In the genomic region with DNA sequence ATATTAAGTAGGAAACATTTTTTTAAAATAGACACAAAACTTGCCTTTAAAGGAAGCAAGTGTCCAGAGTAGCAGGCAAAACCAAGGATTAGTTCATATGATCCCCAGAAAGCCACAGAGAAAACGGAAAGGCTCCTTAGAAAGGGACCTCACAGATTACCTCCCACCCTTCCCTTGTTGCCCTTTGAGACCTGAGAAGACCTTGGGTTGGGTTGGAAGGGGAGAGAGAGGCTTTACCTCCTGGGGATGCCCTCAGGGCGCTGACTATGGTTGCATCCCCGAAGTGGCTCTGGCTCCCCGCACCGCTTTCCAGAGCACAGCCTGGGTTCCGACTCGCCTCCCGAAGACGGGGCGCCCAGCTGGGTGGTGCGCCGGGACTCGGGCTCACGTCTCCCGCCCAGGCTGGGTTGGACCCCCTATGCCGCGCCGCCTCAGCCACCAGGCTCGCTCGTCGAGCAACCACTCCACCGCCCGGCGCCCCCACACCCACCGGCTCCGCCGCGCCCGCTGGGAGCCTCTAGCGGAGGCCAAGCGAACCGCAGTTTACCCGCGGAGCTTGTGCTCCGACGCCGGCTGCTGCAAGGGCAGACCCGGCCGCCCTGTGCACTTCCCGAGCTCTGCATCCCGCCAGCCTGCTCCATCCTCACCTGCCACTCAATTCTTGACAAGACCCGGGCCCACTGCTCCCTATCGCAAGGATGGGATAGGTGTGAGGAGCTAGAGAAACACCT, we compare ENCODE assay signal across 9 mouse cellular contexts. TPM values are rescaled to one million over a fixed set of nuclear protein-coding genes. Genes with fewer than 3 reads are reported as not detected.
A peak's percentile ranks its signal among the peaks of the same experiment; 100 is the strongest.
DNase-seq lines count a peak whose midpoint lies in the region; ATAC-seq and TF ChIP-seq lines count a peak whose summit lies in the region.
"Had no signal": no experiment of that assay in that cellular context is flagged by ENCODE, and none has a peak within 500 bp of the region (broad histone marks: within the 10 kb centered on the region; RNA-seq: fewer than 3 reads in every experiment).

No protein-coding gene starts in this region.

- in situ Hi-C loops in ES-E14 (cut with MboI; ENCODE audit: low sequenced_read_pairs in 2 of 2, unreplicated experiment in 2 of 2), result no loop called here

- peak overlapping the region; percentile 14; the same call in 1 of the 2 replicates for H3K4me3 ChIP-seq in gastrocnemius, adult 2 months
- peak overlapping the region; percentile 65 to 73 for H3K4me3 ChIP-seq in ES-E14 (ENCODE audit: insufficient read depth in 1 of 2, low read depth in 1 of 2, low read length in 2 of 2, poor library complexity in 1 of 2, severe bottlenecking in 1 of 2)
- peak overlapping the region; percentile 53 for H3K4me3 ChIP-seq in embryonic facial prominence, embryonic 15.5 days (replicated peaks)
- H3K4me3 ChIP-seq in hindbrain, embryonic 11.5 days (ENCODE audit: low read depth, low read length), result peak overlapping the region; percentile 54
- H3K4me3 ChIP-seq in left cerebral cortex, adult 2 months, result peak overlapping the region; percentile 70
- H3K4me3 ChIP-seq in midbrain, embryonic 11.5 days (ENCODE audit: low read depth, low read length), result peak overlapping the region; percentile 53
- peak overlapping the region; percentile 57 for H3K4me3 ChIP-seq in stomach, embryonic 16.5 days (replicated peaks; ENCODE audit: low read length)

- peak; percentile 15 for DNase-seq in gastrocnemius, adult 2 months
- DNase-seq in gastrocnemius, adult 18-20 months (ENCODE audit: low spot score), result no peak
- peak; percentile 55 for DNase-seq in ES-E14 (ENCODE audit: low read depth, low spot score)
- DNase-seq in hindbrain, embryonic 11.5 days (ENCODE audit: low spot score), result peak; percentile 89
- DNase-seq in left cerebral cortex, adult 2 months (ENCODE audit: extremely low spot score in 1 of 2, low spot score in 2 of 2), result peak; percentile 84 to 90
- peak; percentile 97 for DNase-seq in midbrain, embryonic 11.5 days (ENCODE audit: low spot score, missing footprints)

- H3K27ac ChIP-seq in gastrocnemius, adult 2 months, result no peak overlapping the region
- no peak overlapping the region for H3K27ac ChIP-seq in ES-E14 (ENCODE audit: insufficient read depth, low read depth, low read length, poor library complexity, severe bottlenecking)
- no peak overlapping the region for H3K27ac ChIP-seq in embryonic facial prominence, embryonic 15.5 days (replicated peaks)
- no peak overlapping the region for H3K27ac ChIP-seq in hindbrain, embryonic 11.5 days (ENCODE audit: low read depth, low read length)
- H3K27ac ChIP-seq in left cerebral cortex, adult 2 months, result peak overlapping the region; percentile 89
- H3K27ac ChIP-seq in midbrain, embryonic 11.5 days (ENCODE audit: low read depth, low read length), result no peak overlapping the region
- no peak overlapping the region for H3K27ac ChIP-seq in stomach, embryonic 16.5 days (ENCODE audit: low read length)

- intact Hi-C loops in gastrocnemius, adult 2 months (cut with DNase I), result no loop called here
- intact Hi-C loops in left cerebral cortex, adult 2 months (cut with DNase I), result loop anchor here (10.0 kb wide), 1 partner anchor 1575 kb away; no protein-coding TSS in a partner anchor

- WGBS in embryonic facial prominence, embryonic 15.5 days, result under 1% methylated on average over 35 of the region's 43 CpGs
- 1% methylated on average over 42 of the region's 43 CpGs for WGBS in hindbrain, embryonic 11.5 days
- under 1% methylated on average over 40 of the region's 43 CpGs for WGBS in midbrain, embryonic 11.5 days
- WGBS in stomach, embryonic 16.5 days, result 1% methylated on average over 38 of the region's 43 CpGs

- H3K36me3 ChIP-seq in ES-E14 (ENCODE audit: control insufficient read depth, insufficient read depth, low read length, poor library complexity, severe bottlenecking), result no peaks in the 10 kb centered on the region
- no peaks in the 10 kb centered on the region for H3K36me3 ChIP-seq in embryonic facial prominence, embryonic 15.5 days
- H3K36me3 ChIP-seq in hindbrain, embryonic 11.5 days (ENCODE audit: control insufficient read depth, insufficient read depth, low read length), result no peaks in the 10 kb centered on the region
- H3K36me3 ChIP-seq in midbrain, embryonic 11.5 days (ENCODE audit: control insufficient read depth, insufficient read depth, low read length), result no peaks in the 10 kb centered on the region
- no peaks in the 10 kb centered on the region for H3K36me3 ChIP-seq in stomach, embryonic 16.5 days (ENCODE audit: control insufficient read depth, insufficient read depth, low read length)
- H3K36me3 ChIP-seq: G1E had no signal

- H3K9me3 ChIP-seq in ES-E14 (ENCODE audit: control insufficient read depth, insufficient read depth, low read depth, low read length), result no peaks in the 10 kb centered on the region
- no peaks in the 10 kb centered on the region for H3K9me3 ChIP-seq in embryonic facial prominence, embryonic 15.5 days (replicated peaks)
- no peaks in the 10 kb centered on the region for H3K9me3 ChIP-seq in hindbrain, embryonic 11.5 days (ENCODE audit: control insufficient read depth, low read length)
- H3K9me3 ChIP-seq in midbrain, embryonic 11.5 days (ENCODE audit: control insufficient read depth, low read length), result no peaks in the 10 kb centered on the region
- H3K9me3 ChIP-seq in stomach, embryonic 16.5 days (replicated peaks; ENCODE audit: control insufficient read depth, low read length), result no peaks in the 10 kb centered on the region

- H3K9ac ChIP-seq in ES-E14 (ENCODE audit: insufficient read depth, low read depth, low read length, poor library complexity, severe bottlenecking), result 0 out of 2 replicates have a peak overlapping the region, but pooled peaks have one; percentile 35
- no peak overlapping the region for H3K9ac ChIP-seq in embryonic facial prominence, embryonic 15.5 days
- no peak overlapping the region; the same call in 1 of the 2 replicates for H3K9ac ChIP-seq in hindbrain, embryonic 11.5 days (ENCODE audit: low read depth, low read length)
- H3K9ac ChIP-seq in midbrain, embryonic 11.5 days (ENCODE audit: low read length), result peak overlapping the region; percentile 42
- H3K9ac ChIP-seq in stomach, embryonic 16.5 days (ENCODE audit: low read length), result no peak overlapping the region; the same call in 1 of the 2 replicates

- peak; percentile 18; the same call in 1 of the 2 replicates for TF ChIP-seq CTCF in gastrocnemius, adult 2 months (IDR thresholded peaks at IDR 0.05)
- peak; percentile 88 for TF ChIP-seq CTCF in left cerebral cortex, adult 2 months (IDR thresholded peaks at IDR 0.05)

- peak overlapping the region; percentile 99 for H3K4me2 ChIP-seq in embryonic facial prominence, embryonic 15.5 days (replicated peaks)
- peak overlapping the region; percentile 98 for H3K4me2 ChIP-seq in hindbrain, embryonic 11.5 days (replicated peaks; ENCODE audit: low read depth, low read length)
- H3K4me2 ChIP-seq in midbrain, embryonic 11.5 days, result peak overlapping the region; percentile 96
- peak overlapping the region; percentile 96 for H3K4me2 ChIP-seq in stomach, embryonic 16.5 days (ENCODE audit: low read depth, low read length)

- ATAC-seq in embryonic facial prominence, embryonic 15.5 days (ENCODE audit: insufficient number of reproducible peaks, low FRiP score, low TSS enrichment, low read depth), result peak; percentile 90
- ATAC-seq in hindbrain, embryonic 11.5 days (ENCODE audit: low FRiP score), result peak; percentile 95
- peak; percentile 92 for ATAC-seq in midbrain, embryonic 11.5 days (ENCODE audit: low FRiP score)
- ATAC-seq in stomach, embryonic 16.5 days (ENCODE audit: insufficient read depth, low FRiP score), result peak; percentile 80; the same call in 1 of the 2 replicates

- peaks cover 47% of the 10 kb centered on the region for H3K27me3 ChIP-seq in embryonic facial prominence, embryonic 15.5 days
- peaks cover 44% of the 10 kb centered on the region for H3K27me3 ChIP-seq in hindbrain, embryonic 11.5 days (ENCODE audit: control insufficient read depth, insufficient read depth, low read length)
- H3K27me3 ChIP-seq in midbrain, embryonic 11.5 days (ENCODE audit: control insufficient read depth, insufficient read depth, low read length), result peaks cover 40% of the 10 kb centered on the region
- H3K27me3 ChIP-seq in stomach, embryonic 16.5 days (ENCODE audit: control insufficient read depth, insufficient read depth, low read length), result peaks cover 44% of the 10 kb centered on the region

- no peaks in the 10 kb centered on the region; a peak in 1 of 4 replicates for H3K4me1 ChIP-seq in ES-E14 (ENCODE audit: control insufficient read depth in 2 of 2, insufficient read depth in 2 of 2, low read length in 2 of 2, poor library complexity in 1 of 2)
- H3K4me1 ChIP-seq in embryonic facial prominence, embryonic 15.5 days, result peaks cover 20% of the 10 kb centered on the region
- peaks cover 4% of the 10 kb centered on the region; the same call in 1 of the 2 replicates for H3K4me1 ChIP-seq in hindbrain, embryonic 11.5 days (replicated peaks; ENCODE audit: control insufficient read depth, insufficient read depth, low read length)
- no peaks in the 10 kb centered on the region for H3K4me1 ChIP-seq in midbrain, embryonic 11.5 days (ENCODE audit: control insufficient read depth, insufficient read depth, low read length)
- peaks cover 8% of the 10 kb centered on the region; the same call in 1 of the 2 replicates for H3K4me1 ChIP-seq in stomach, embryonic 16.5 days (ENCODE audit: control insufficient read depth, insufficient read depth, low read length)

TF ChIP-seq in ES-E14, 5 proteins besides CTCF, POLR2A, EP300 and RAD21:
- TF ChIP-seq ZC3H11A (IDR thresholded peaks at IDR 0.05; ENCODE audit: borderline replicate concordance, low read depth, low read length), result no peak
- TF ChIP-seq HCFC1 (IDR thresholded peaks at IDR 0.05; ENCODE audit: borderline replicate concordance, insufficient read depth, low read length), result no peak
- no peak for TF ChIP-seq ZNF384 (IDR thresholded peaks at IDR 0.05; ENCODE audit: low read depth, low read length)
- TF ChIP-seq CHD2 (IDR thresholded peaks at IDR 0.05; ENCODE audit: low read depth, low read length), result no peak
- no peak for TF ChIP-seq MAFK (IDR thresholded peaks at IDR 0.05; ENCODE audit: insufficient read depth, low read depth, low read length)

RNA-seq across cellular contexts. Expression of a gene that starts 1.4 kb away (rescaled TPM):
- total RNA-seq in gastrocnemius, adult 2 months (2021), result not detected
- total RNA-seq in gastrocnemius, adult 18-20 months (2021), result not detected
- 0.09 and 0.21 TPM in 2 replicates for total RNA-seq in ES-E14 (2012; rRNA removed)
- 4.6 and 5.5 TPM in 2 replicates for polyA plus RNA-seq in embryonic facial prominence, embryonic 15.5 days (2015; fragmentation: Nextera tagmentation; extraction: Ambion mirVana)
- 1.6 and 2.1 TPM in 2 replicates for polyA plus RNA-seq in hindbrain, embryonic 11.5 days (2014; fragmentation: Nextera tagmentation; extraction: Ambion mirVana)
- 10 to 100 TPM; 71.4 to 85.2 TPM for total RNA-seq in left cerebral cortex, adult 2 months (2021)
- 2.4 and 3.6 TPM in 2 replicates for polyA plus RNA-seq in midbrain, embryonic 11.5 days (2014; fragmentation: Nextera tagmentation; extraction: Ambion mirVana)
- 0.72 and 0.89 TPM in 2 replicates for polyA plus RNA-seq in stomach, embryonic 16.5 days (2015; fragmentation: Nextera tagmentation; extraction: Ambion mirVana)
- polyA plus RNA-seq: G1E had no signal

Comparison
In these comparisons a context has a peak if more than half of its experiments do, and no peak if none do; other contexts are left out.
1. H3K4me3 ChIP-seq: peak in every context shown above with its lines; median percentile 70 in left cerebral cortex, adult 2 months; 69 in ES-E14; 57 in stomach, embryonic 16.5 days; 54 in hindbrain, embryonic 11.5 days; 53 in embryonic facial prominence, embryonic 15.5 days; 53 in midbrain, embryonic 11.5 days; 14 in gastrocnemius, adult 2 months.
2. H3K9ac ChIP-seq: peak in ES-E14 (single experiment) and midbrain, embryonic 11.5 days (single experiment); none in embryonic facial prominence, embryonic 15.5 days (single experiment), hindbrain, embryonic 11.5 days (single experiment) and stomach, embryonic 16.5 days (single experiment).
3. RNA of a gene that starts 1.4 kb away (total RNA-seq): 71.4 to 85.2 TPM in left cerebral cortex, adult 2 months; 0.09 to 0.21 TPM in ES-E14, not detected in gastrocnemius, adult 2 months and not detected in gastrocnemius, adult 18-20 months; every median in the first group is over 10 times any median in the second.
4. Peak in every context shown above with its lines, with median percentiles within 50 percentile points of each other: ATAC-seq and H3K4me2 ChIP-seq.